Mouse (Mus musculus): ENCODE data around the gene Bpifc.
A peak's percentile ranks its signal among the peaks of the same experiment; 100 is the strongest.
"Not testable (repeated sequence)": the region's sequence is repeated elsewhere in the genome, so short reads cannot be mapped to it uniquely, and the experiment has no call there.

The Bpifc gene

GRCm38 (mm10) chr10:86011781-86012180, at the start of gene Bpifc:
Gene Bpifc, minus strand, starts transcription at chr10:86011895.
- ATAC-seq (ENCODE audit: low TSS enrichment): no peak

- no peak for ATAC-seq (ENCODE audit: low TSS enrichment)
These were observed 48.6 kb upstream of the Bpifc start for GRCm38 (mm10) chr10:86060267-86060666.

GRCm38 (mm10) chr10:86057712-86058111, 46.0 kb upstream of the Bpifc start:
- ATAC-seq (ENCODE audit: low TSS enrichment): no peak

- ATAC-seq (ENCODE audit: low TSS enrichment): no peak
These were observed 45.6 kb upstream of the Bpifc start for GRCm38 (mm10) chr10:86057286-86057685.

- no peak for ATAC-seq (ENCODE audit: low TSS enrichment)
These were observed 44.7 kb upstream of the Bpifc start for GRCm38 (mm10) chr10:86056297-86056903.

- no peak for ATAC-seq (ENCODE audit: low TSS enrichment)
These were observed 41.3 kb upstream of the Bpifc start for GRCm38 (mm10) chr10:86052818-86053522.

- no peak for ATAC-seq (ENCODE audit: low TSS enrichment)
These were observed 38.8 kb upstream of the Bpifc start for GRCm38 (mm10) chr10:86050522-86050921.

GRCm38 (mm10) chr10:86047786-86048185, 36.1 kb upstream of the Bpifc start:
- ATAC-seq (ENCODE audit: low TSS enrichment): no peak

GRCm38 (mm10) chr10:86046371-86046770, 34.7 kb upstream of the Bpifc start:
- ATAC-seq (ENCODE audit: low TSS enrichment): no peak

- no peak for ATAC-seq (ENCODE audit: low TSS enrichment)
These were observed 32.4 kb upstream of the Bpifc start for GRCm38 (mm10) chr10:86044066-86044465.

- ATAC-seq (ENCODE audit: low TSS enrichment): no peak
These were observed 32.0 kb upstream of the Bpifc start for GRCm38 (mm10) chr10:86043651-86044050.

- ATAC-seq (ENCODE audit: low TSS enrichment): no peak
These were observed 22.5 kb upstream of the Bpifc start for GRCm38 (mm10) chr10:86034007-86034728.

GRCm38 (mm10) chr10:86032517-86032916, 20.8 kb upstream of the Bpifc start:
- ATAC-seq (ENCODE audit: low TSS enrichment): peak; percentile 72

GRCm38 (mm10) chr10:86030743-86031142, 19.0 kb upstream of the Bpifc start:
- ATAC-seq (ENCODE audit: low TSS enrichment): no peak

GRCm38 (mm10) chr10:86026807-86027206, 15.1 kb upstream of the Bpifc start:
- ATAC-seq (ENCODE audit: low TSS enrichment): not testable (repeated sequence)

GRCm38 (mm10) chr10:86026354-86026753, 14.7 kb upstream of the Bpifc start:
- ATAC-seq (ENCODE audit: low TSS enrichment): no peak

GRCm38 (mm10) chr10:86025906-86026305, 14.2 kb upstream of the Bpifc start:
- ATAC-seq (ENCODE audit: low TSS enrichment): no peak

- no peak for ATAC-seq (ENCODE audit: low TSS enrichment)
These were observed 11.5 kb upstream of the Bpifc start for GRCm38 (mm10) chr10:86023149-86023548.

GRCm38 (mm10) chr10:86022474-86022816, 10.8 kb upstream of the Bpifc start:
- ATAC-seq (ENCODE audit: low TSS enrichment): no peak

- peak; percentile 95 for ATAC-seq (ENCODE audit: low TSS enrichment)
These were observed 10.2 kb upstream of the Bpifc start, which contains the start of gene Fbxo7 for GRCm38 (mm10) chr10:86021749-86022473. Gene Fbxo7, plus strand, starts transcription at chr10:86021972.

GRCm38 (mm10) chr10:86021408-86021748, 9.7 kb upstream of the Bpifc start:
- ATAC-seq (ENCODE audit: low TSS enrichment): no peak; the same call in 1 of the 2 replicates

- no peak for ATAC-seq (ENCODE audit: low TSS enrichment)
These were observed 7.1 kb upstream of the Bpifc start for GRCm38 (mm10) chr10:86018813-86019212.

All from frontal cortex, adult (tissue).